In genomic region chr7:71041388-71041787, GRCm38 (mm10) we compare ENCODE assay signal across 16 mouse cellular contexts.
"Had no signal": no experiment of that assay in that cellular context is flagged by ENCODE, and none has a peak within 500 bp of the region (broad histone marks: within the 10 kb centered on the region; RNA-seq: fewer than 3 reads in every experiment).

No protein-coding gene starts in this region.

- H3K9me3 ChIP-seq: liver, embryonic 13.5 days; midbrain, embryonic 12.5 days; neural tube, embryonic 13.5 days; stomach, embryonic 15.5 days had no signal

- H3K27ac ChIP-seq: liver, embryonic 13.5 days; midbrain, embryonic 12.5 days; neural tube, embryonic 13.5 days; stomach, embryonic 15.5 days had no signal

- H3K4me1 ChIP-seq: liver, embryonic 13.5 days; neural tube, embryonic 13.5 days had no signal

- H3K36me3 ChIP-seq: liver, embryonic 13.5 days; midbrain, embryonic 12.5 days; neural tube, embryonic 13.5 days; stomach, embryonic 15.5 days had no signal

- H3K9ac ChIP-seq: liver, embryonic 13.5 days; midbrain, embryonic 12.5 days; neural tube, embryonic 13.5 days; stomach, embryonic 15.5 days had no signal

- H3K4me3 ChIP-seq: liver, embryonic 13.5 days; midbrain, embryonic 12.5 days; myocyte; neural tube, embryonic 13.5 days; stomach, embryonic 15.5 days had no signal

- H3K4me2 ChIP-seq: liver, embryonic 13.5 days; midbrain, embryonic 12.5 days; neural tube, embryonic 13.5 days; stomach, embryonic 15.5 days had no signal

- DNase-seq: kidney, adult 9 months; kidney, postnatal 14 days; kidney, postnatal 4 days; liver, embryonic 13.5 days; lung, adult 2 months; lung, postnatal 14 days; lung, postnatal 4 days; retina, postnatal 1 day; right cerebral cortex, postnatal 25 days; spleen, adult 18-20 months; thymus, postnatal 25 days had no signal

- H3K27me3 ChIP-seq: liver, embryonic 13.5 days; midbrain, embryonic 12.5 days; neural tube, embryonic 13.5 days; stomach, embryonic 15.5 days had no signal

- ATAC-seq: midbrain, embryonic 16.5 days had no signal
